Mouse (Mus musculus) lung, postnatal 0 days (tissue): ENCODE results near the gene Zcchc17. TPM values are rescaled to one million over a fixed set of nuclear protein-coding genes. Genes with fewer than 3 reads are reported as not detected.

Source experiments
- ATAC-seq: fragments of 200-750 bp; cut with Nextera tagmentation; 2 replicates; pipeline ENCODE4 v1.8.0; 2017; ENCODE audit warnings: moderate library complexity
- DNase-seq: peaks from one replicate; pipeline ENCODE4 v3.0.0-alpha.2; 2016; ENCODE audit warnings: low spot score
- H3K27ac ChIP-seq: fragments of 300-500 bp; sonication (generic); 2 replicates; pipeline ENCODE4 v1.5.1; 2014; ENCODE audit warnings: antibody characterized with exemption, mild to moderate bottlenecking, low read length, mixed read lengths
- H3K27me3 ChIP-seq: fragments of 300-500 bp; sonication (generic); replicated peaks from 2 replicates; pipeline ENCODE4 v1.6.1; 2014; ENCODE audit warnings: low read length, mixed read lengths; ENCODE audit not compliant: insufficient read depth
- H3K36me3 ChIP-seq: fragments of 300-500 bp; sonication (generic); 2 replicates; pipeline ENCODE4 v1.6.1; 2014; ENCODE audit warnings: low read length, mixed read lengths; ENCODE audit not compliant: insufficient read depth
- H3K4me1 ChIP-seq: fragments of 300-500 bp; sonication (generic); 2 replicates; pipeline ENCODE4 v1.6.1; 2014; ENCODE audit warnings: antibody characterized with exemption, low read depth, low read length, mixed read lengths; ENCODE audit not compliant: insufficient read depth
- H3K4me2 ChIP-seq: fragments of 300-500 bp; sonication (generic); replicated peaks from 2 replicates; pipeline ENCODE4 v1.6.1; 2014; ENCODE audit warnings: low read depth, mild to moderate bottlenecking, low read length, moderate library complexity, mixed read lengths
- H3K4me3 ChIP-seq: fragments of 300-500 bp; sonication (generic); 2 replicates; pipeline ENCODE4 v1.5.1; 2014; ENCODE audit warnings: low read depth, low read length
- H3K9ac ChIP-seq: fragments of 300-500 bp; sonication (generic); replicated peaks from 2 replicates; pipeline ENCODE4 v1.6.1; 2014; ENCODE audit warnings: low read depth, mild to moderate bottlenecking
- H3K9me3 ChIP-seq: fragments of 300-500 bp; sonication (generic); 2 replicates; pipeline ENCODE4 v1.6.1; 2016; ENCODE audit warnings: low read length, mixed read lengths
- CTCF ChIP-seq: IDR thresholded peaks from 2 replicates; pipeline ENCODE4 v1.5.1; 2016; ENCODE audit warnings: antibody characterized with exemption, mild to moderate bottlenecking
- EP300 ChIP-seq: IDR thresholded peaks from 2 replicates; pipeline ENCODE4 v1.6.1; 2016; ENCODE audit warnings: antibody characterized with exemption, mild to moderate bottlenecking, control low read depth
- WGBS: fragments of 180-500 bp; shearing (Covaris S2); extraction: QIAGEN DNeasy Blood & Tissue Kit; methylation state at CpG from one replicate; pipeline ENCODE4 v1.1.7; 2014; 5-methylcytosine and 5-hydroxymethylcytosine counted together
- polyA plus RNA-seq: library from polyadenylated mRNA; unstranded; fragments of >200 nt; fragmentation: Nextera tagmentation; extraction: Ambion mirVana; gene quantifications from 2 replicates; pipeline ENCODE4 v1.2.1, GENCODE M21; 2015

Gene Zcchc17
- polyA plus RNA-seq = 48.2 and 54.1 TPM in 2 replicates

GRCm38 (mm10) chr4:130359486-130360237, at the start of gene Zcchc17, which contains the start of gene Snrnp40:
Gene Zcchc17, minus strand, starts transcription at chr4:130359943.
Gene Snrnp40, plus strand, starts transcription at chr4:130360132.
- peak within 1 kb of the TSS; percentile 67 for H3K4me2 ChIP-seq
- peak; percentile 39 for TF ChIP-seq CTCF
- TF ChIP-seq EP300 = no peak
- 1% methylated on average over 49 of the region's 49 CpGs for WGBS

GRCm38 (mm10) chr4:130391265-130391664, 31.5 kb upstream of the Zcchc17 start:
- Histone ChIP-seq H3K27me3 (no peaks in the 10 kb centered on the region), H3K9ac (no peak overlapping the region), H3K4me2 (no peak overlapping the region), H3K36me3 (peaks cover 15% of the 10 kb centered on the region; the same call in 1 of the 2 replicates), H3K9me3 (no peaks in the 10 kb centered on the region), H3K4me1 (no peaks in the 10 kb centered on the region), H3K4me3 (no peak overlapping the region), H3K27ac (no peak overlapping the region)
- WGBS = 57% methylated on average over 3 of the region's 3 CpGs
- peak; percentile 39; the same call in 1 of the 2 replicates for TF ChIP-seq CTCF
- TF ChIP-seq EP300 = no peak
- no peak for DNase-seq
- no peak for ATAC-seq

More at GRCm38 (mm10) chr4:130359486-130360237, at the start of gene Zcchc17, which contains the start of gene Snrnp40:
- DNase-seq (peak; percentile 100), ATAC-seq (peak; percentile 100)
- H3K9ac ChIP-seq = peak within 1 kb of the TSS; percentile 89
- peak within 1 kb of the TSS; percentile 71 for H3K27ac ChIP-seq
- H3K36me3 ChIP-seq = peaks cover 8% of the 10 kb centered on the region; the same call in 1 of the 2 replicates
- peak within 1 kb of the TSS; percentile 94 for H3K4me3 ChIP-seq
- H3K27me3 ChIP-seq = no peaks in the 10 kb centered on the region
- H3K9me3 ChIP-seq = no peaks in the 10 kb centered on the region
- H3K4me1 ChIP-seq = peaks cover 5% of the 10 kb centered on the region; the same call in 1 of the 2 replicates

- Histone ChIP-seq H3K4me3 (no peak overlapping the region), H3K27ac (no peak overlapping the region), H3K9ac (no peak overlapping the region), H3K9me3 (no peaks in the 10 kb centered on the region), H3K4me2 (no peak overlapping the region), H3K27me3 (no peaks in the 10 kb centered on the region), H3K4me1 (no peaks in the 10 kb centered on the region), H3K36me3 (peaks cover 20% of the 10 kb centered on the region; the same call in 1 of the 2 replicates)
- DNase-seq (no peak), ATAC-seq (no peak)
- 83% methylated on average over 7 of the region's 7 CpGs for WGBS
- TF ChIP-seq CTCF = no peak
- no peak for TF ChIP-seq EP300
These were observed 30.2 kb upstream of the Zcchc17 start for GRCm38 (mm10) chr4:130389927-130390326.

- WGBS = 69% methylated on average over 6 of the region's 6 CpGs
- Histone ChIP-seq H3K27ac (no peak overlapping the region), H3K36me3 (peaks cover 23% of the 10 kb centered on the region; the same call in 1 of the 2 replicates), H3K4me3 (no peak overlapping the region), H3K9ac (no peak overlapping the region), H3K27me3 (no peaks in the 10 kb centered on the region), H3K4me1 (no peaks in the 10 kb centered on the region), H3K9me3 (no peaks in the 10 kb centered on the region), H3K4me2 (no peak overlapping the region)
- no peak for ATAC-seq
- DNase-seq = peak; percentile 21
- TF ChIP-seq CTCF (no peak), EP300 (no peak)
These were observed 29.8 kb upstream of the Zcchc17 start for GRCm38 (mm10) chr4:130389496-130389895.

- ATAC-seq = no peak
- 75% methylated on average over 3 of the region's 3 CpGs for WGBS
These were observed 27.5 kb upstream of the Zcchc17 start for GRCm38 (mm10) chr4:130387256-130387655.

GRCm38 (mm10) chr4:130380418-130380817, 20.7 kb upstream of the Zcchc17 start:
- Histone ChIP-seq H3K4me2 (no peak overlapping the region), H3K4me3 (no peak overlapping the region), H3K4me1 (no peaks in the 10 kb centered on the region), H3K36me3 (peaks cover 25% of the 10 kb centered on the region; the same call in 1 of the 2 replicates), H3K27ac (no peak overlapping the region), H3K9me3 (no peaks in the 10 kb centered on the region), H3K9ac (no peak overlapping the region), H3K27me3 (no peaks in the 10 kb centered on the region)
- 77% methylated on average over 2 of the region's 2 CpGs for WGBS
- ATAC-seq = no peak
- DNase-seq = no peak
- TF ChIP-seq CTCF (peak; percentile 28), EP300 (no peak)

More at GRCm38 (mm10) chr4:130387256-130387655, 27.5 kb upstream of the Zcchc17 start:
- Histone ChIP-seq H3K27ac (no peak overlapping the region), H3K4me2 (no peak overlapping the region), H3K9ac (no peak overlapping the region), H3K36me3 (peaks cover 40% of the 10 kb centered on the region; the same call in 1 of the 2 replicates), H3K9me3 (no peaks in the 10 kb centered on the region), H3K4me1 (no peaks in the 10 kb centered on the region), H3K4me3 (no peak overlapping the region), H3K27me3 (no peaks in the 10 kb centered on the region)
- DNase-seq = no peak
- TF ChIP-seq EP300 = no peak
- no peak for TF ChIP-seq CTCF
